ENCODE assay signal across 15 mouse cellular contexts in genomic region chr16:95234891-95235548, GRCm38 (mm10). TPM values are rescaled to one million over a fixed set of nuclear protein-coding genes. Genes with fewer than 3 reads are reported as not detected.
"Had no signal": no experiment of that assay in that cellular context is flagged by ENCODE, and none has a peak within 500 bp of the region (broad histone marks: within the 10 kb centered on the region; RNA-seq: fewer than 3 reads in every experiment).

No protein-coding gene starts in this region.

- DNase-seq: kidney, adult 8-10 months; kidney, postnatal 25 days; retina, postnatal 1 day; right cerebral cortex, postnatal 4 days; spleen, adult 18-20 months; thymus, adult 2 months; thymus, postnatal 25 days had no signal

- H3K36me3 ChIP-seq: limb, embryonic 15.5 days; midbrain, embryonic 12.5 days; neural tube, embryonic 13.5 days had no signal

- H3K4me2 ChIP-seq: limb, embryonic 15.5 days; midbrain, embryonic 12.5 days; neural tube, embryonic 13.5 days had no signal

- H3K9me3 ChIP-seq: limb, embryonic 15.5 days; midbrain, embryonic 12.5 days; neural tube, embryonic 13.5 days had no signal

- H3K4me3 ChIP-seq: limb, embryonic 15.5 days; midbrain, embryonic 12.5 days; neural tube, embryonic 13.5 days had no signal

- H3K27ac ChIP-seq: limb, embryonic 15.5 days; liver, embryonic 14.5 days; macrophage; midbrain, embryonic 12.5 days; neural tube, embryonic 13.5 days had no signal

- H3K27me3 ChIP-seq: limb, embryonic 15.5 days; midbrain, embryonic 12.5 days; neural tube, embryonic 13.5 days had no signal

- ATAC-seq: intestine, postnatal 0 days; midbrain, embryonic 16.5 days had no signal

- H3K4me1 ChIP-seq: midbrain, embryonic 12.5 days; neural tube, embryonic 13.5 days had no signal

- H3K9ac ChIP-seq: limb, embryonic 15.5 days; liver, embryonic 14.5 days; midbrain, embryonic 12.5 days; neural tube, embryonic 13.5 days had no signal

RNA-seq across cellular contexts. Expression of gene Kcnj15, which starts 22.3 kb away (rescaled TPM):
- total RNA-seq: megakaryocyte-erythroid progenitor cell, adult 5-6 weeks had no signal
- polyA plus RNA-seq: macrophage had no signal
